Mouse (Mus musculus) MEL (cell line): ENCODE results near the gene Cby1. TPM values are rescaled to one million over a fixed set of nuclear protein-coding genes. Genes with fewer than 3 reads are reported as not detected.
A peak's percentile ranks its signal among the peaks of the same experiment; 100 is the strongest.

Source experiments
- DNase-seq: peaks from one replicate; pipeline ENCODE4 v3.0.0; 2011; ENCODE audit warnings: low read depth, low spot score
- H3K27ac ChIP-seq: 2 replicates; pipeline ENCODE4 v1.5.1; 2012; ENCODE audit warnings: low read depth, mild to moderate bottlenecking, control low read depth, low read length, moderate library complexity; ENCODE audit not compliant: control insufficient read depth
- H3K27me3 ChIP-seq, 2 experiments: fragments of 150-350 bp in 1 of 2; sonication (generic) in 1 of 2; 2 replicates each; pipeline ENCODE4 v1.6.1; 2012; ENCODE audit warnings: low read length in 2 of 2, mild to moderate bottlenecking in 2 of 2, improper control_type of control experiment in 1 of 2, moderate library complexity in 1 of 2; ENCODE audit not compliant: insufficient read depth in 2 of 2, control insufficient read depth in 1 of 2
- H3K36me3 ChIP-seq, 2 experiments: 2 replicates each; pipeline ENCODE4 v1.6.1; 2012 to 2014; ENCODE audit warnings: low read length in 2 of 2, improper control_type of control experiment in 1 of 2, inconsistent platforms in 1 of 2, mild to moderate bottlenecking in 1 of 2; ENCODE audit not compliant: insufficient read depth in 2 of 2, control insufficient read depth in 1 of 2
- H3K4me1 ChIP-seq, 2 experiments: fragments of 150-350 bp in 1 of 2; sonication (generic) in 1 of 2; 2 replicates each; pipeline ENCODE4 v1.6.1; 2012; ENCODE audit warnings: low read length in 2 of 2, improper control_type of control experiment in 1 of 2, mild to moderate bottlenecking in 1 of 2; ENCODE audit not compliant: insufficient read depth in 2 of 2, control insufficient read depth in 1 of 2
- H3K4me3 ChIP-seq, 2 experiments: fragments of 150-350 bp in 1 of 2; sonication (generic) in 1 of 2; 2 replicates each; pipeline ENCODE4 v1.5.1; 2012; ENCODE audit warnings: low read depth in 2 of 2, low read length in 2 of 2, mild to moderate bottlenecking in 2 of 2, moderate library complexity in 2 of 2, control low read depth in 1 of 2, improper control_type of control experiment in 1 of 2; ENCODE audit not compliant: control insufficient read depth in 1 of 2, insufficient read depth in 1 of 2
- H3K79me2 ChIP-seq: 2 replicates; pipeline ENCODE4 v1.6.1; 2012; ENCODE audit warnings: mild to moderate bottlenecking, low read length, moderate library complexity; ENCODE audit not compliant: control insufficient read depth, poor library complexity, insufficient read depth
- H3K9ac ChIP-seq: 2 replicates; pipeline ENCODE4 v1.6.1; 2012; ENCODE audit warnings: low read depth, mild to moderate bottlenecking, control low read depth, low read length, moderate library complexity; ENCODE audit not compliant: control insufficient read depth, poor library complexity, severe bottlenecking
- H3K9me3 ChIP-seq: fragments of 150-350 bp; sonication (generic); replicated peaks from 2 replicates; pipeline ENCODE4 v1.6.1; 2012; ENCODE audit warnings: mild to moderate bottlenecking, low read length, improper control_type of control experiment, moderate library complexity; ENCODE audit not compliant: insufficient read depth
- BHLHE40 ChIP-seq: IDR thresholded peaks from 2 replicates; pipeline ENCODE4 v1.6.1; 2012; ENCODE audit warnings: low read depth, mild to moderate bottlenecking, inconsistent platforms, low read length, improper control_type of control experiment, borderline replicate concordance
- CHD2 ChIP-seq: IDR thresholded peaks from 2 replicates; pipeline ENCODE4 v1.6.1; 2011; ENCODE audit warnings: low read length, improper control_type of control experiment
- E2F4 ChIP-seq: IDR thresholded peaks from 2 replicates; pipeline ENCODE4 v1.6.1; 2011; ENCODE audit warnings: low read depth, low read length, improper control_type of control experiment, borderline replicate concordance
- ELF1 ChIP-seq: IDR thresholded peaks from 2 replicates; pipeline ENCODE4 v1.6.1; 2014; ENCODE audit warnings: low read depth, mild to moderate bottlenecking, inconsistent platforms, low read length, improper control_type of control experiment, moderate library complexity
- EP300 ChIP-seq, 2 experiments: IDR thresholded peaks; 2 replicates each; pipeline ENCODE4 v1.6.1; 2011; ENCODE audit warnings: improper control_type of control experiment in 2 of 2, low read length in 2 of 2, low read depth in 1 of 2, mild to moderate bottlenecking in 1 of 2
- ETS1 ChIP-seq: IDR thresholded peaks from 2 replicates; pipeline ENCODE4 v1.6.1; 2012; ENCODE audit warnings: low read depth, mild to moderate bottlenecking, inconsistent platforms, low read length, improper control_type of control experiment, moderate library complexity
- JUND ChIP-seq: IDR thresholded peaks from 2 replicates; pipeline ENCODE4 v1.6.1; 2011; ENCODE audit warnings: low read depth, mild to moderate bottlenecking, improper control_type of control experiment, low read length
- MAX ChIP-seq: IDR thresholded peaks from 2 replicates; pipeline ENCODE4 v1.6.1; 2011; ENCODE audit warnings: low read length, improper control_type of control experiment
- MAZ ChIP-seq: IDR thresholded peaks from 2 replicates; pipeline ENCODE4 v1.6.1; 2012; ENCODE audit warnings: low read depth, mild to moderate bottlenecking, inconsistent platforms, low read length, improper control_type of control experiment
- MEF2A ChIP-seq: IDR thresholded peaks from 2 replicates; pipeline ENCODE4 v1.6.1; 2014; ENCODE audit warnings: low read depth, mild to moderate bottlenecking, inconsistent platforms, low read length, improper control_type of control experiment; ENCODE audit not compliant: poor library complexity, insufficient replicate concordance, severe bottlenecking; ENCODE audit errors: extremely low read depth
- MXI1 ChIP-seq: IDR thresholded peaks from 2 replicates; pipeline ENCODE4 v1.6.1; 2011; ENCODE audit warnings: mild to moderate bottlenecking, low read depth, low read length, improper control_type of control experiment
- POLR2A ChIP-seq, 2 experiments: IDR thresholded peaks; 2 replicates each; pipeline ENCODE4 v1.6.1; 2011 to 2012; ENCODE audit warnings: low read length in 2 of 2, mild to moderate bottlenecking in 2 of 2, control low read depth in 1 of 2, improper control_type of control experiment in 1 of 2, low read depth in 1 of 2, moderate library complexity in 1 of 2; ENCODE audit not compliant: control insufficient read depth in 1 of 2, insufficient read depth in 1 of 2, poor library complexity in 1 of 2
- POLR2AphosphoS2 ChIP-seq: IDR thresholded peaks from 2 replicates; pipeline ENCODE4 v1.6.1; 2011; ENCODE audit warnings: low read length, improper control_type of control experiment
- RCOR1 ChIP-seq: IDR thresholded peaks from 2 replicates; pipeline ENCODE4 v1.6.1; 2012; ENCODE audit warnings: low read depth, mild to moderate bottlenecking, inconsistent platforms, low read length, improper control_type of control experiment
- SMC3 ChIP-seq: IDR thresholded peaks from 2 replicates; pipeline ENCODE4 v1.6.1; 2011; ENCODE audit warnings: low read depth, low read length, improper control_type of control experiment
- TBP ChIP-seq: IDR thresholded peaks from 2 replicates; pipeline ENCODE4 v1.8.0; 2011; ENCODE audit warnings: low read depth, low read length, improper control_type of control experiment
- USF2 ChIP-seq, 2 experiments: IDR thresholded peaks; 2 replicates each; pipeline ENCODE4 v1.6.1; 2011 to 2012; ENCODE audit warnings: improper control_type of control experiment in 2 of 2, low read length in 2 of 2, borderline replicate concordance in 1 of 2, inconsistent platforms in 1 of 2, low read depth in 1 of 2, mild to moderate bottlenecking in 1 of 2; ENCODE audit not compliant: insufficient read depth in 1 of 2
- ZKSCAN1 ChIP-seq: IDR thresholded peaks from 2 replicates; pipeline ENCODE4 v1.6.1; 2012; ENCODE audit warnings: low read depth, mild to moderate bottlenecking, inconsistent platforms, low read length, improper control_type of control experiment, moderate library complexity
- ZMIZ1 ChIP-seq: IDR thresholded peaks from 2 replicates; pipeline ENCODE4 v1.6.1; 2012; ENCODE audit warnings: low read depth, mild to moderate bottlenecking, inconsistent platforms, low read length, improper control_type of control experiment, moderate library complexity
- ZNF384 ChIP-seq: IDR thresholded peaks from 2 replicates; pipeline ENCODE4 v1.6.1; 2012; ENCODE audit warnings: low read depth, mild to moderate bottlenecking, inconsistent platforms, low read length, improper control_type of control experiment
- polyA plus RNA-seq, 2 experiments: library from polyadenylated mRNA; stranded (reverse) in 1 of 2; unstranded in 1 of 2; fragments of >175 nt in 1 of 2; fragments of >200 nt in 1 of 2; gene quantifications; 2 replicates each; pipeline versions ENCODE4 v1.2.1 to v1.2.4; 2012; ENCODE audit warnings: low replicate concordance in 2 of 2, low read depth in 1 of 2; ENCODE audit not compliant: insufficient read length in 2 of 2, insufficient read depth in 1 of 2, missing spikeins in 1 of 2
- total RNA-seq: library from RNA; depleted of rRNA; stranded (reverse); fragments of 300-350 nt; gene quantifications from 2 replicates; pipeline ENCODE4 v1.2.3, GENCODE M21; 2012

Gene Cby1
- total and polyA plus RNA-seq, 3 experiments: 34.3 to 56.2 TPM; not detected in 1

- TF ChIP-seq POLR2A (IDR thresholded peaks at IDR 0.05; ENCODE audit: control insufficient read depth in 1 of 2, insufficient read depth in 1 of 2, low read depth in 1 of 2, low read length in 2 of 2, poor library complexity in 1 of 2) (no peak), TBP (no peak), ZKSCAN1 (no peak), ZNF384 (no peak)
- Histone ChIP-seq H3K27ac (no peak overlapping the region), H3K4me1 (peaks cover 0 to 8% of the 10 kb centered on the region in 2 experiments; a peak in 1 of 4 replicates), H3K79me2 (peaks cover 39% of the 10 kb centered on the region), H3K36me3 (peaks cover 15 to 17% of the 10 kb centered on the region in 2 experiments), H3K9me3 (no peaks in the 10 kb centered on the region), H3K27me3 (no peaks in the 10 kb centered on the region), H3K9ac (no peak overlapping the region), H3K4me3 (no peak overlapping the region)
- no peak for DNase-seq
Measured at GRCm38 (mm10) chr15:79677936-79678335, 18.9 kb downstream of the Cby1 start.

- Histone ChIP-seq H3K9me3 (no peaks in the 10 kb centered on the region), H3K27ac (no peak overlapping the region), H3K27me3 (no peaks in the 10 kb centered on the region), H3K4me1 (peaks cover 4 to 29% of the 10 kb centered on the region in 2 experiments; a peak in 3 of 4 replicates), H3K79me2 (peaks cover 78% of the 10 kb centered on the region), H3K36me3 (peaks cover 2 to 29% of the 10 kb centered on the region in 2 experiments; a peak in 3 of 4 replicates), H3K4me3 (no peak overlapping the region), H3K9ac (no peak overlapping the region)
- TF ChIP-seq ETS1: 0 out of 2 replicates have a peak, but pooled peaks have one; percentile 2
- TF ChIP-seq ZMIZ1: no peak
- DNase-seq: no peak
Measured at GRCm38 (mm10) chr15:79681973-79682372, 23.0 kb downstream of the Cby1 start.

GRCm38 (mm10) chr15:79683146-79683545 lies 24.1 kb downstream of the Cby1 start:
- Histone ChIP-seq H3K4me3 (no peak overlapping the region; a peak in 1 of 4 replicates), H3K27me3 (no peaks in the 10 kb centered on the region), H3K79me2 (peaks cover 85% of the 10 kb centered on the region), H3K9ac (no peak overlapping the region), H3K27ac (no peak overlapping the region), H3K9me3 (no peaks in the 10 kb centered on the region), H3K36me3 (peaks cover 2 to 29% of the 10 kb centered on the region in 2 experiments; a peak in 3 of 4 replicates), H3K4me1 (peaks cover 4 to 29% of the 10 kb centered on the region in 2 experiments; a peak in 3 of 4 replicates)
- TF ChIP-seq MAX: no peak
- no peak for TF ChIP-seq RCOR1
- TF ChIP-seq E2F4: no peak
- TF ChIP-seq CHD2: no peak
- no peak for TF ChIP-seq USF2 (IDR thresholded peaks at IDR 0.05; ENCODE audit: borderline replicate concordance in 1 of 2, insufficient read depth in 1 of 2, low read depth in 1 of 2, low read length in 2 of 2)
- TF ChIP-seq MAZ: no peak
- TF ChIP-seq EP300 (IDR thresholded peaks at IDR 0.05; ENCODE audit: low read depth in 1 of 2, low read length in 2 of 2): no peak
- no peak for TF ChIP-seq JUND
- TF ChIP-seq MEF2A: no peak
- TF ChIP-seq MXI1: no peak
- TF ChIP-seq BHLHE40: no peak
- no peak for TF ChIP-seq ELF1
- no peak for TF ChIP-seq SMC3
- no peak for TF ChIP-seq POLR2AphosphoS2
- no peak for TF ChIP-seq TBP
- no peak for TF ChIP-seq ZMIZ1
- DNase-seq: no peak
